In genomic region chr9:109907300-109907699, GRCm38 (mm10) we compare ENCODE assay signal across 9 mouse cellular contexts. TPM values are rescaled to one million over a fixed set of nuclear protein-coding genes. Genes with fewer than 3 reads are reported as not detected.
DNase-seq lines count a peak whose midpoint lies in the region; ATAC-seq lines count a peak whose summit lies in the region.
"Had no signal": no experiment of that assay in that cellular context is flagged by ENCODE, and none has a peak within 500 bp of the region (broad histone marks: within the 10 kb centered on the region; RNA-seq: fewer than 3 reads in every experiment).

No protein-coding gene starts in this region.

- peak; percentile 50 for DNase-seq in ovary, postnatal 36 days (ENCODE audit: low spot score)
- no peak for DNase-seq in ovary, postnatal 14 days (ENCODE audit: low spot score)
- DNase-seq in heart, adult 8-10 months (ENCODE audit: low spot score) = peak; percentile 91
- peak; percentile 81 for DNase-seq in kidney, postnatal 14 days
- no peak for DNase-seq in right cerebral cortex, postnatal 25 days
- DNase-seq in embryo, embryonic 9.5 days (ENCODE audit: extremely low spot score) = no peak
- no peak for DNase-seq in layer of hippocampus, postnatal 25 days (ENCODE audit: extremely low spot score in 1 of 2, low spot score in 1 of 2)

- ATAC-seq in activated CD4-positive, CD25-positive, alpha-beta regulatory T cell, adult 4 months = no peak

RNA-seq across cellular contexts. Expression of gene Map4, which starts 24.0 kb away (rescaled TPM):
- 100 to 1,000 TPM; 319 to 422 (median 395) TPM for total RNA-seq in heart, adult 8-10 months (2022)
- 10 to 100 TPM; 40.8 to 42.7 TPM for polyA plus RNA-seq in activated CD4-positive, CD25-positive, alpha-beta regulatory T cell, adult 4 months (2017; shearing (Covaris generic))
- total RNA-seq in layer of hippocampus, postnatal 25 days (2021) = 100 to 1,000 TPM; 580 to 618 TPM

RNA-seq across cellular contexts. Expression of gene Cdc25a, which starts 31.9 kb away (rescaled TPM):
- 1 to 10 TPM; 4.8 to 5.6 (median 5.2) TPM for total RNA-seq in heart, adult 8-10 months (2022)
- 1 to 10 TPM; 7.1 to 7.7 TPM for polyA plus RNA-seq in activated CD4-positive, CD25-positive, alpha-beta regulatory T cell, adult 4 months (2017; shearing (Covaris generic))
- total RNA-seq in layer of hippocampus, postnatal 25 days (2021) = 1 to 10 TPM; 4.3 to 5.6 TPM

RNA-seq across cellular contexts. Expression of gene Camp, which starts 57.9 kb away (rescaled TPM):
- under 1 TPM in 1 of 4 experiments, not detected in 3; 0.49 TPM for total RNA-seq in heart, adult 8-10 months (2022)
- polyA plus RNA-seq in activated CD4-positive, CD25-positive, alpha-beta regulatory T cell, adult 4 months (2017; shearing (Covaris generic)) = not detected
- not detected for total RNA-seq in layer of hippocampus, postnatal 25 days (2021)
- total RNA-seq: MEL had no signal

Comparison
In these comparisons a context has a peak if more than half of its experiments do, and no peak if none do; other contexts are left out.
1. DNase-seq: peak in ovary, postnatal 36 days (single experiment), heart, adult 8-10 months (single experiment) and kidney, postnatal 14 days (single experiment); none in ovary, postnatal 14 days (single experiment), right cerebral cortex, postnatal 25 days (single experiment), embryo, embryonic 9.5 days (single experiment) and layer of hippocampus, postnatal 25 days (0 of 2).